Mouse (Mus musculus) bone marrow, adult 2 months (tissue): ENCODE results near the gene Otop3. TPM values are rescaled to one million over a fixed set of nuclear protein-coding genes. Genes with fewer than 3 reads are reported as not detected.

ENCODE experiments used
- H3K27ac ChIP-seq: fragments of 200-500 bp; 2 replicates; pipeline ENCODE4 v1.5.1; 2012; ENCODE audit warnings: low read depth, mild to moderate bottlenecking, control low read depth, inconsistent platforms, low read length; ENCODE audit not compliant: control insufficient read depth, poor library complexity, insufficient read depth
- H3K4me1 ChIP-seq: fragments of 200-500 bp; 2 replicates; pipeline ENCODE4 v1.6.1; 2011; ENCODE audit warnings: low read length; ENCODE audit not compliant: control insufficient read depth, insufficient read depth
- H3K4me3 ChIP-seq: fragments of 200-500 bp; replicated peaks from 2 replicates; pipeline ENCODE3; 2011; ENCODE audit warnings: mild to moderate bottlenecking, low read depth, low read length, control low read depth; ENCODE audit not compliant: control insufficient read depth
- CTCF ChIP-seq: fragments of 200-500 bp; IDR thresholded peaks from 2 replicates; pipeline ENCODE4 v1.5.1; 2011; ENCODE audit warnings: low read length, control low read depth; ENCODE audit not compliant: control insufficient read depth, insufficient read depth
- POLR2A ChIP-seq: fragments of 200-500 bp; IDR thresholded peaks from 2 replicates; pipeline ENCODE4 v1.6.1; 2011; ENCODE audit warnings: low read depth, mild to moderate bottlenecking, control low read depth, low read length, borderline replicate concordance; ENCODE audit not compliant: control insufficient read depth
- WGBS: fragments of 180-500 bp; shearing (Covaris S2); methylation state at CpG from one replicate; pipeline ENCODE4 v1.1.7; 2018; 5-methylcytosine and 5-hydroxymethylcytosine counted together
- polyA plus RNA-seq: library from polyadenylated mRNA; stranded (reverse); fragments of >200 nt; gene quantifications from 2 replicates; pipeline ENCODE4 v1.2.4, GENCODE M21; 2011; ENCODE audit warnings: low replicate concordance; ENCODE audit not compliant: missing spikeins, insufficient read depth, insufficient read length

Gene Otop3
- polyA plus RNA-seq, 1 experiment = not detected

- no peaks in the 10 kb centered on the region for H3K4me1 ChIP-seq
- 55% methylated on average over 7 of the region's 7 CpGs for WGBS
- H3K27ac ChIP-seq = no peak overlapping the region
- no peak overlapping the region for H3K4me3 ChIP-seq
- no peak for TF ChIP-seq POLR2A
- TF ChIP-seq CTCF = no peak
These were observed 7.8 kb upstream of the Otop3 start for GRCm38 (mm10) chr11:115326730-115327129.

GRCm38 (mm10) chr11:115329339-115329738 lies 5.2 kb upstream of the Otop3 start:
- 62% methylated on average over 15 of the region's 15 CpGs for whole genome bisulfite sequencing

GRCm38 (mm10) chr11:115335223-115335622 lies 692 bp downstream of the Otop3 start:
- TF ChIP-seq CTCF (no peak), POLR2A (no peak)
- no peak overlapping the region for H3K4me3 ChIP-seq
- 53% methylated on average over 12 of the region's 12 CpGs for WGBS
- no peaks in the 10 kb centered on the region for H3K4me1 ChIP-seq
- no peak overlapping the region for H3K27ac ChIP-seq

More at GRCm38 (mm10) chr11:115329339-115329738, 5.2 kb upstream of the Otop3 start:
- TF ChIP-seq POLR2A (no peak), CTCF (0 out of 2 replicates have a peak, but pooled peaks have one; percentile 10)
- Histone ChIP-seq H3K4me1 (no peaks in the 10 kb centered on the region), H3K4me3 (no peak overlapping the region), H3K27ac (no peak overlapping the region)

- Histone ChIP-seq H3K27ac (no peak overlapping the region), H3K4me1 (no peaks in the 10 kb centered on the region), H3K4me3 (no peak overlapping the region)
- WGBS = 15% methylated on average over 6 of the region's 6 CpGs
- TF ChIP-seq CTCF (no peak), POLR2A (no peak)
These were observed 1.6 kb downstream of the Otop3 start for GRCm38 (mm10) chr11:115336115-115336514.

DNA sequence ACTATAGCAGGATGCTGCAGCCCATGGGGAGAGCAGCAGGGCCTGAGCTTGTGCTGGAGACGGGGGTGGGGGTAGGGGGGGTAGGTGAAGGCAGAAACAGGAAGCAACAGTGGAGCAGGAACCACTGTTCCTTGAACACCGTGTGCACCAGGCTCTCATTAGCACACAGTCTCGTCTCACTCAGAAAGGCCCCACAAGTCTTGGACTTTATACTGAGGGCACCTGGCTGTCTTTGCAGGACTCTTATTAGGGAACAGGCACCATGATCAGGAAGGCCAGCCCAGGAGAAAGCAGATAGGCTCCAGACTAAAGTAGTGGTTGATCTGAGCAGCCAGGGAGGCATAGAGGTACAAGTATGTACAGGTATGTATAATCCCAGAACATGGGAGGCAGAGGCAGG lies 2.8 kb downstream of the Otop3 start:
- no peak overlapping the region for H3K4me3 ChIP-seq
- whole genome bisulfite sequencing = 2% methylated on average over 3 of the region's 3 CpGs
- no peaks in the 10 kb centered on the region for H3K4me1 ChIP-seq
- no peak overlapping the region for H3K27ac ChIP-seq
- no peak for TF ChIP-seq CTCF
- TF ChIP-seq POLR2A = no peak

DNA sequence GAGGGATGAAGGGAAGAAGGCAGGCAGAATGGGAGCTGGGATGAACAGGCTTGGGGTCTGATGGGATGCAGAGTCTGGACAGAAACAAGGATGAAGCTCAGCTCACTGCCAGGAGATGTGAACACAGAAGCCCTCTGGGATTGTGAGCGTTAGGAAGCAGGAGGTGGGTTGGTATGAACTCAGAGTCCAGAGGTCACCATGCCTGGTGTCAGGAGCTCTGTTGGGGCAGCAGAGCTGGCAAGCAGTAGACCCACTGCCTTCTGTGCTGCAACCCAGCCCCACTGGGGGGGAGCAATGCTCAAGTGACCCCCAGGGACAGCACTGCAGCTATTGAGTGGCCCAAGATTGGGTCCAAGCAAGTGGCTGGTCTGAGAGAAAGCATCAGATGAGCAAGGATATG lies 3.3 kb downstream of the Otop3 start:
- WGBS = 79% methylated on average over 1 of the region's 1 CpGs
- H3K27ac ChIP-seq = no peak overlapping the region
- no peaks in the 10 kb centered on the region for H3K4me1 ChIP-seq
- TF ChIP-seq POLR2A (no peak), CTCF (no peak)
- no peak overlapping the region for H3K4me3 ChIP-seq

DNA sequence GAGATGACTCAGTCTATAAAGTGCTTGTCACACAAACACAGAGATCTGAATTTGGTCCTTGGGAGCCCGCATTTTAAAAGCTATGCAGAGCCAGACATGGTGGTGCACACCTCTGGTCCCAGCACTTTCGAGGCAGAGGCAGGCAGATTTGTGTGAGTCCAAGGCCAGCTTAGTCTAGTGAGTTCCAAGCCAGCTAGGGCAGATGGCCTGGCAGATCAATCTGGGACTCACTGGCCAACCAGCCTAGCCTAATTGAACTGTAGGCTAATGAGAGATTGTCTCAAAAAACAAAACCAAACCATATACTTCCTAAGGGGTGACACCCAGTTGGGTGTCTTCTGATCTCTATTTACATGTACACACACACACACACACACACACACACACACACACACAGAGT lies 6.7 kb downstream of the Otop3 start:
- TF ChIP-seq POLR2A = no peak
- Histone ChIP-seq H3K4me3 (no peak overlapping the region), H3K4me1 (no peaks in the 10 kb centered on the region), H3K27ac (no peak overlapping the region)
- 40% methylated on average over 2 of the region's 2 CpGs for WGBS

- no peak overlapping the region for H3K27ac ChIP-seq
- no peaks in the 10 kb centered on the region for H3K4me1 ChIP-seq
- no peak for TF ChIP-seq POLR2A
- TF ChIP-seq CTCF = no peak
- no peak overlapping the region for H3K4me3 ChIP-seq
- WGBS = 67% methylated on average over 6 of the region's 6 CpGs
These were observed 7.3 kb downstream of the Otop3 start for GRCm38 (mm10) chr11:115341866-115342265.

GRCm38 (mm10) chr11:115344967-115345366 lies 10.4 kb downstream of the Otop3 start:
- H3K4me1 ChIP-seq = no peaks in the 10 kb centered on the region
- 19% methylated on average over 12 of the region's 12 CpGs for WGBS
- no peak overlapping the region for H3K4me3 ChIP-seq
- no peak for TF ChIP-seq CTCF
- no peak for TF ChIP-seq POLR2A
- H3K27ac ChIP-seq = no peak overlapping the region
